Mouse (Mus musculus): ENCODE measurements around the gene Ybey. TPM values are rescaled to one million over a fixed set of nuclear protein-coding genes. Genes with fewer than 3 reads are reported as not detected.

Ybey gene
- polyA plus RNA-seq (2012; rRNA removed): 2.3 and 3.0 TPM in 2 replicates

GRCm38 (mm10) chr10:76468203-76469162 lies at the start of gene Ybey, which contains the start of gene Mcm3ap:
Ybey (minus strand) TSS chr10:76469114.
Mcm3ap (plus strand) TSS chr10:76468927.

GRCm38 (mm10) chr10:76448851-76449250 lies 20.1 kb downstream of the Ybey start, which contains the start of gene 2610028H24Rik:
2610028H24Rik (plus strand) TSS chr10:76449081.

GRCm38 (mm10) chr10:76442178-76443088 lies 26.5 kb downstream of the Ybey start, which contains the start of gene Pcnt:
Pcnt (minus strand) TSS chr10:76442786.

GRCm38 (mm10) chr10:76440281-76440680 lies 28.6 kb downstream of the Ybey start, which contains the start of gene AC141477.1:
AC141477.1 (minus strand) TSS chr10:76440444.

Other genes with a start within 250 kb of the Ybey start
- gene Prmt2, start 231.2 kb downstream of the Ybey start, polyA plus RNA-seq (2012; rRNA removed): 32.5 and 40.7 TPM in 2 replicates
- gene S100b, start 215.3 kb downstream of the Ybey start, polyA plus RNA-seq (2012; rRNA removed): 1.6 and 1.7 TPM in 2 replicates
- gene Dip2a, start 123.8 kb downstream of the Ybey start, polyA plus RNA-seq (2012; rRNA removed): 33.2 and 36.1 TPM in 2 replicates
- not detected in 2 replicates for gene AC141477.1, start 28.7 kb downstream of the Ybey start, polyA plus RNA-seq (2012; rRNA removed)
- gene Pcnt, start 26.3 kb downstream of the Ybey start, polyA plus RNA-seq (2012; rRNA removed): 14.0 and 15.5 TPM in 2 replicates
- gene 2610028H24Rik, start 20.0 kb downstream of the Ybey start, polyA plus RNA-seq (2012; rRNA removed): not detected in 2 replicates
- gene Mcm3ap, start 187 bp downstream of the Ybey start, polyA plus RNA-seq (2012; rRNA removed): 13.4 and 14.4 TPM in 2 replicates
- gene Lss, start 62.5 kb upstream of the Ybey start, polyA plus RNA-seq (2012; rRNA removed): 23.2 and 30.1 TPM in 2 replicates
- 0.16 and 0.17 TPM in 2 replicates for gene Spatc1l, start 93.2 kb upstream of the Ybey start, polyA plus RNA-seq (2012; rRNA removed)
- not detected in 2 replicates for gene Ftcd, start 106.5 kb upstream of the Ybey start, polyA plus RNA-seq (2012; rRNA removed)
- gene Col6a2, start 154.5 kb upstream of the Ybey start, polyA plus RNA-seq (2012; rRNA removed): 198 and 222 TPM in 2 replicates